Mouse (Mus musculus) brain, embryonic 14.5 days (tissue): ENCODE results near the gene Inpp5k.

Experiments
- CTCF ChIP-seq: fragments of 200-500 bp; IDR thresholded peaks from 2 replicates; pipeline ENCODE4 v1.5.1; 2012; ENCODE audit warnings: inconsistent platforms, mild to moderate bottlenecking, moderate library complexity, borderline replicate concordance; ENCODE audit not compliant: insufficient read depth, insufficient read length; ENCODE audit errors: extremely low read depth
- POLR2A ChIP-seq: fragments of 200-500 bp; IDR thresholded peaks from 2 replicates; pipeline ENCODE4 v1.6.1; 2012; ENCODE audit warnings: mild to moderate bottlenecking, inconsistent platforms, borderline replicate concordance; ENCODE audit not compliant: poor library complexity, insufficient read depth, insufficient read length, severe bottlenecking; ENCODE audit errors: extremely low read depth

DNA sequence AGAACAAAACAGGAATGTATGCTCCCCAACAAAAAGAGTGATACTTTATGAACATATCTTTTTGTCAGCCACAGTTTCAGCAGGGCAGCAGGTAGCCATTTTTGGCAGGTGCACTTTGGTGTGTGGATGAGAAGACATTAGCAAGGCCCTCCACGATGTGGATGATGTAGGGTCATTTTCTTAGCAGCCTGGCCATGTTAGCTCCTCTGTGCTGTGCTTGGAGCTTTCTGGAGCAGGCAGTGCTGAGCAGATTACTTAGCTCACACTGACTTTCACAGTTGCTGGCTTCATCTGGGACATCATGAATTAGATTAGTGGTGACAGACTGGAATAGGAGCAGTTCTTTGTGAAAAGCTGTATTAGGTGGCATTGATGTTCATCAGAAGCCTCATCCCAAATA, 59.2 kb downstream of the Inpp5k start:
- TF ChIP-seq POLR2A = no peak
- TF ChIP-seq CTCF = no peak
